Comparison of ENCODE assay signal across 7 mouse cellular contexts in the genomic region with DNA sequence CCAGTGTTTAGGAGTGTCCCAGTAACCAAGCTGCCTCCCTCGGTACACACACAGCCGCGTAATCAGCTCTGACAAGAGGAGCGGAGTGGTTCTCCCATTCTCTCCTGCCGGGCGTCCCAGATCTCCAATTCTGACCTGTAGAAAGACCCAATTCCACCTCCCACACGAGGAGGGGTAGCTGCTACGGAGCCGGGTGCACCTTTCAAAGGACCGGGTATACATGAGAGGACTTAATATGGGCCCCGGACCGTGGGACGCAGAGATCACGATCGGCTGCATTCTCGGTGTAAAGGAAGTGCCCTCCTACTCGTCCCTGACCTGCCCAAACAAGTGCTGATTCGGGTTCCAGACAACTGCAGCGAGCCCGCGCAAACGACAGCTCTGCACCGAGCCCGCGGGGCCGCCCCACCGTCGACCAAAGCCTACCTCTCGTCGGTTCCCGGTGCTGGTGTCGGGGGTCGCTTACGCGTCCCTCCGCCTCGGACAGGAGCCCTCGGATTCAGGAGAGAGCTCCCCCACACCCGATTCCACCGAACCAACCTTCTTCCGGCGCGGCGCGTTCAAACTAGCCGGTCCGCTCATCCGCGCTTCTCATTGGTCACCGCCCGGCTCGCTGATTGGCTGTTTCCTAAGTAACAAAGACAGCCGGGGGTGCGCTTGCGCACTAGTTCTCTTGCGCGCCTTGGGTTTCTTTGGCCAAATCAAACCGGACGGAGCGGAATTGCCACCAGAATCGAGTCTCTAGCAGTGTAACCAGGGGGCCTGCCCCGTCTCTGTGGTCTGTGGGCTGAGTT. TPM values are rescaled to one million over a fixed set of nuclear protein-coding genes. Genes with fewer than 3 reads are reported as not detected.
DNase-seq lines count a peak whose midpoint lies in the region; ATAC-seq lines count a peak whose summit lies in the region.

Kif18b (minus strand) TSS at position 568 of the 794 bp plus-strand sequence.

- peak; percentile 88 for ATAC-seq in embryonic facial prominence, embryonic 11.5 days (replicated peaks; ENCODE audit: insufficient number of reproducible peaks, low FRiP score, low TSS enrichment, low read depth)
- ATAC-seq in granulocyte monocyte progenitor cell, adult 5-6 weeks (replicated peaks; ENCODE audit: poor library complexity, severe bottlenecking): peak; percentile 89
- ATAC-seq in midbrain, embryonic 13.5 days: peak; percentile 95

- no peaks in the 10 kb centered on the region for H3K27me3 ChIP-seq in embryonic facial prominence, embryonic 11.5 days (ENCODE audit: control insufficient read depth, insufficient read depth, low read length)
- no peaks in the 10 kb centered on the region for H3K27me3 ChIP-seq in limb, embryonic 10.5 days (ENCODE audit: low read depth, poor library complexity, severe bottlenecking)
- no peaks in the 10 kb centered on the region; the same call in 1 of the 2 replicates for H3K27me3 ChIP-seq in midbrain, embryonic 13.5 days

- under 1% methylated on average over 62 of the region's 62 CpGs for WGBS in embryonic facial prominence, embryonic 11.5 days
- WGBS in limb, embryonic 10.5 days: under 1% methylated on average over 62 of the region's 62 CpGs
- WGBS in midbrain, embryonic 13.5 days: under 1% methylated on average over 62 of the region's 62 CpGs

- peak within 1 kb of the TSS; percentile 81 for H3K4me3 ChIP-seq in embryonic facial prominence, embryonic 11.5 days (ENCODE audit: low read depth, low read length)
- peak within 1 kb of the TSS; percentile 83 for H3K4me3 ChIP-seq in limb, embryonic 10.5 days
- H3K4me3 ChIP-seq in midbrain, embryonic 13.5 days (replicated peaks): peak within 1 kb of the TSS; percentile 63

- peak; percentile 97 for DNase-seq in adrenal gland, postnatal 14 days
- peak; percentile 99 for DNase-seq in embryonic facial prominence, embryonic 11.5 days (ENCODE audit: low spot score)
- DNase-seq in kidney, adult 11 months: peak; percentile 93
- DNase-seq in limb, embryonic 10.5 days (ENCODE audit: low spot score): peak; percentile 98
- DNase-seq in spleen, adult 12 weeks (ENCODE audit: low spot score): peak; percentile 88

- H3K36me3 ChIP-seq in embryonic facial prominence, embryonic 11.5 days (replicated peaks; ENCODE audit: control insufficient read depth, insufficient read depth, low read depth, low read length): no peaks in the 10 kb centered on the region
- peaks cover 33% of the 10 kb centered on the region for H3K36me3 ChIP-seq in limb, embryonic 10.5 days
- H3K36me3 ChIP-seq in midbrain, embryonic 13.5 days: no peaks in the 10 kb centered on the region

- H3K27ac ChIP-seq in embryonic facial prominence, embryonic 11.5 days (replicated peaks; ENCODE audit: low read depth, low read length): peak within 1 kb of the TSS; percentile 87
- H3K27ac ChIP-seq in limb, embryonic 10.5 days: peak within 1 kb of the TSS; percentile 93
- H3K27ac ChIP-seq in midbrain, embryonic 13.5 days: peak within 1 kb of the TSS; percentile 90

- H3K4me2 ChIP-seq in embryonic facial prominence, embryonic 11.5 days (ENCODE audit: low read depth, low read length): peak within 1 kb of the TSS; percentile 59
- peak within 1 kb of the TSS; percentile 72 for H3K4me2 ChIP-seq in midbrain, embryonic 13.5 days (replicated peaks)

- peak within 1 kb of the TSS; percentile 84 for H3K9ac ChIP-seq in embryonic facial prominence, embryonic 11.5 days (replicated peaks; ENCODE audit: low read length)
- peak within 1 kb of the TSS; percentile 57 for H3K9ac ChIP-seq in midbrain, embryonic 13.5 days (replicated peaks)

- no peaks in the 10 kb centered on the region for H3K4me1 ChIP-seq in embryonic facial prominence, embryonic 11.5 days (ENCODE audit: control insufficient read depth, insufficient read depth, low read length)
- peaks cover 35% of the 10 kb centered on the region for H3K4me1 ChIP-seq in limb, embryonic 10.5 days
- peaks cover 29% of the 10 kb centered on the region for H3K4me1 ChIP-seq in midbrain, embryonic 13.5 days (replicated peaks)

- no peaks in the 10 kb centered on the region for H3K9me3 ChIP-seq in embryonic facial prominence, embryonic 11.5 days (replicated peaks; ENCODE audit: control insufficient read depth, low read length)
- H3K9me3 ChIP-seq in limb, embryonic 10.5 days (replicated peaks): no peaks in the 10 kb centered on the region
- no peaks in the 10 kb centered on the region for H3K9me3 ChIP-seq in midbrain, embryonic 13.5 days

RNA-seq across cellular contexts. Expression of gene Kif18b, which starts in this region (rescaled TPM):
- total RNA-seq in adrenal gland, postnatal 14 days (2021): 6.9 and 8.6 TPM in 2 replicates
- 7.1 and 7.4 TPM in 2 replicates for polyA plus RNA-seq in embryonic facial prominence, embryonic 11.5 days (2014; fragmentation: Nextera tagmentation; extraction: Ambion mirVana)
- 4.9 and 11.6 TPM in 2 replicates for total RNA-seq in granulocyte monocyte progenitor cell, adult 5-6 weeks (2014; fragmentation: Nextera tagmentation)
- 19.9 and 22.6 TPM in 2 replicates for total RNA-seq in granulocyte monocyte progenitor cell, adult 5-6 weeks (2017)
- 16.1 and 18.4 TPM in 2 replicates for polyA plus RNA-seq in limb, embryonic 10.5 days (2016; fragmentation: Nextera tagmentation; extraction: Ambion mirVana)
- polyA plus RNA-seq in midbrain, embryonic 13.5 days (2015; fragmentation: Nextera tagmentation; extraction: Ambion mirVana): 4.3 and 4.9 TPM in 2 replicates

Comparison
In these comparisons a context has a peak if more than half of its experiments do, and no peak if none do; other contexts are left out.
1. Peak in every context shown above with its lines: DNase-seq, ATAC-seq, H3K4me3 ChIP-seq and H3K27ac ChIP-seq.